Mouse (Mus musculus): Measurements from ENCODE around the gene Mmd. TPM values are rescaled to one million over a fixed set of nuclear protein-coding genes. Genes with fewer than 3 reads are reported as not detected.

The Mmd gene
- polyA plus RNA-seq, 1 experiment from 2014 or later = 63.3 TPM

GRCm38 (mm10) chr11:90229800-90230199 lies 19.5 kb upstream of the Mmd start:
- ATAC-seq (no peak), DNase-seq (ENCODE audit: low spot score) (no peak)
- H3K27me3 ChIP-seq (replicated peaks; ENCODE audit: control insufficient read depth, insufficient read depth, low read length) = no peaks in the 10 kb centered on the region
- no peaks in the 10 kb centered on the region for H3K9me3 ChIP-seq (replicated peaks; ENCODE audit: control insufficient read depth, low read length)
- H3K27ac ChIP-seq (ENCODE audit: low read depth, low read length) = no peak overlapping the region
- H3K9ac ChIP-seq (ENCODE audit: low read length) = no peak overlapping the region
- no peaks in the 10 kb centered on the region for H3K4me1 ChIP-seq (ENCODE audit: control insufficient read depth, insufficient read depth, low read length)
- H3K4me3 ChIP-seq (ENCODE audit: low read depth, low read length) = no peak overlapping the region
- no peak overlapping the region for H3K4me2 ChIP-seq (ENCODE audit: low read length)
- H3K36me3 ChIP-seq (ENCODE audit: control insufficient read depth, insufficient read depth, low read length) = no peaks in the 10 kb centered on the region

- 53% methylated on average over 2 of the region's 2 CpGs for WGBS
- Histone ChIP-seq H3K4me2 (ENCODE audit: low read length) (no peak overlapping the region), H3K4me1 (ENCODE audit: control insufficient read depth, insufficient read depth, low read length) (no peaks in the 10 kb centered on the region), H3K36me3 (ENCODE audit: control insufficient read depth, insufficient read depth, low read length) (no peaks in the 10 kb centered on the region), H3K4me3 (ENCODE audit: low read depth, low read length) (no peak overlapping the region), H3K27ac (ENCODE audit: low read depth, low read length) (no peak overlapping the region), H3K9me3 (replicated peaks; ENCODE audit: control insufficient read depth, low read length) (no peaks in the 10 kb centered on the region), H3K27me3 (replicated peaks; ENCODE audit: control insufficient read depth, insufficient read depth, low read length) (no peaks in the 10 kb centered on the region), H3K9ac (ENCODE audit: low read length) (no peak overlapping the region)
- DNase-seq (ENCODE audit: low spot score) (no peak), ATAC-seq (no peak)
Measured at GRCm38 (mm10) chr11:90230671-90231070, 18.6 kb upstream of the Mmd start.

- Histone ChIP-seq H3K9me3 (replicated peaks; ENCODE audit: control insufficient read depth, low read length) (no peaks in the 10 kb centered on the region), H3K4me1 (ENCODE audit: control insufficient read depth, insufficient read depth, low read length) (no peaks in the 10 kb centered on the region), H3K9ac (ENCODE audit: low read length) (no peak overlapping the region), H3K27me3 (replicated peaks; ENCODE audit: control insufficient read depth, insufficient read depth, low read length) (no peaks in the 10 kb centered on the region), H3K36me3 (ENCODE audit: control insufficient read depth, insufficient read depth, low read length) (no peaks in the 10 kb centered on the region), H3K27ac (ENCODE audit: low read depth, low read length) (no peak overlapping the region), H3K4me3 (ENCODE audit: low read depth, low read length) (no peak overlapping the region), H3K4me2 (ENCODE audit: low read length) (no peak overlapping the region)
- DNase-seq (ENCODE audit: low spot score) (no peak), ATAC-seq (no peak)
- 74% methylated on average over 2 of the region's 2 CpGs for WGBS
Measured at GRCm38 (mm10) chr11:90231631-90232030, 17.6 kb upstream of the Mmd start.

- no peaks in the 10 kb centered on the region for H3K9me3 ChIP-seq (replicated peaks; ENCODE audit: control insufficient read depth, low read length)
- no peaks in the 10 kb centered on the region for H3K27me3 ChIP-seq (replicated peaks; ENCODE audit: control insufficient read depth, insufficient read depth, low read length)
- 54% methylated on average over 4 of the region's 4 CpGs for WGBS
- no peaks in the 10 kb centered on the region for H3K36me3 ChIP-seq (ENCODE audit: control insufficient read depth, insufficient read depth, low read length)
- no peaks in the 10 kb centered on the region for H3K4me1 ChIP-seq (ENCODE audit: control insufficient read depth, insufficient read depth, low read length)
- DNase-seq (ENCODE audit: low spot score) (peak; percentile 53), ATAC-seq (peak; percentile 40; the same call in 1 of the 2 replicates)
- H3K9ac ChIP-seq (ENCODE audit: low read length) = no peak overlapping the region
- H3K4me2 ChIP-seq (ENCODE audit: low read length) = no peak overlapping the region
- no peak overlapping the region for H3K27ac ChIP-seq (ENCODE audit: low read depth, low read length)
- H3K4me3 ChIP-seq (ENCODE audit: low read depth, low read length) = no peak overlapping the region
Measured at GRCm38 (mm10) chr11:90232685-90233084, 16.6 kb upstream of the Mmd start.

- no peak overlapping the region for H3K27ac ChIP-seq (ENCODE audit: low read depth, low read length)
- WGBS = 82% methylated on average over 5 of the region's 5 CpGs
- H3K36me3 ChIP-seq (ENCODE audit: control insufficient read depth, insufficient read depth, low read length) = no peaks in the 10 kb centered on the region
- H3K27me3 ChIP-seq (replicated peaks; ENCODE audit: control insufficient read depth, insufficient read depth, low read length) = no peaks in the 10 kb centered on the region
- DNase-seq (ENCODE audit: low spot score) = no peak
- no peak overlapping the region for H3K4me2 ChIP-seq (ENCODE audit: low read length)
- H3K4me1 ChIP-seq (ENCODE audit: control insufficient read depth, insufficient read depth, low read length) = no peaks in the 10 kb centered on the region
- H3K4me3 ChIP-seq (ENCODE audit: low read depth, low read length) = no peak overlapping the region
- no peaks in the 10 kb centered on the region for H3K9me3 ChIP-seq (replicated peaks; ENCODE audit: control insufficient read depth, low read length)
- no peak for ATAC-seq
- H3K9ac ChIP-seq (ENCODE audit: low read length) = no peak overlapping the region
Measured at GRCm38 (mm10) chr11:90235221-90235620, 14.0 kb upstream of the Mmd start.

GRCm38 (mm10) chr11:90237616-90238015 lies 11.6 kb upstream of the Mmd start:
- Histone ChIP-seq H3K4me3 (ENCODE audit: low read depth, low read length) (no peak overlapping the region), H3K4me1 (ENCODE audit: control insufficient read depth, insufficient read depth, low read length) (no peaks in the 10 kb centered on the region), H3K4me2 (ENCODE audit: low read length) (no peak overlapping the region), H3K9me3 (replicated peaks; ENCODE audit: control insufficient read depth, low read length) (no peaks in the 10 kb centered on the region), H3K27me3 (replicated peaks; ENCODE audit: control insufficient read depth, insufficient read depth, low read length) (no peaks in the 10 kb centered on the region), H3K9ac (ENCODE audit: low read length) (no peak overlapping the region), H3K36me3 (ENCODE audit: control insufficient read depth, insufficient read depth, low read length) (no peaks in the 10 kb centered on the region), H3K27ac (ENCODE audit: low read depth, low read length) (no peak overlapping the region)
- DNase-seq (ENCODE audit: low spot score) (no peak), ATAC-seq (no peak)
- 77% methylated on average over 5 of the region's 5 CpGs for whole genome bisulfite sequencing

GRCm38 (mm10) chr11:90238657-90239056 lies 10.6 kb upstream of the Mmd start:
- no peaks in the 10 kb centered on the region for H3K36me3 ChIP-seq (ENCODE audit: control insufficient read depth, insufficient read depth, low read length)
- H3K9ac ChIP-seq (ENCODE audit: low read length) = no peak overlapping the region
- no peaks in the 10 kb centered on the region for H3K27me3 ChIP-seq (replicated peaks; ENCODE audit: control insufficient read depth, insufficient read depth, low read length)
- no peaks in the 10 kb centered on the region for H3K9me3 ChIP-seq (replicated peaks; ENCODE audit: control insufficient read depth, low read length)
- no peaks in the 10 kb centered on the region for H3K4me1 ChIP-seq (ENCODE audit: control insufficient read depth, insufficient read depth, low read length)
- 17% methylated on average over 2 of the region's 2 CpGs for WGBS
- H3K4me3 ChIP-seq (ENCODE audit: low read depth, low read length) = no peak overlapping the region
- DNase-seq (ENCODE audit: low spot score) = no peak
- H3K27ac ChIP-seq (ENCODE audit: low read depth, low read length) = no peak overlapping the region
- ATAC-seq = no peak
- no peak overlapping the region for H3K4me2 ChIP-seq (ENCODE audit: low read length)

GRCm38 (mm10) chr11:90240652-90241330 lies 8.5 kb upstream of the Mmd start:
- Histone ChIP-seq H3K4me1 (ENCODE audit: control insufficient read depth, insufficient read depth, low read length) (no peaks in the 10 kb centered on the region), H3K4me2 (ENCODE audit: low read length) (no peak overlapping the region), H3K27ac (ENCODE audit: low read depth, low read length) (no peak overlapping the region), H3K9ac (ENCODE audit: low read length) (no peak overlapping the region), H3K4me3 (ENCODE audit: low read depth, low read length) (no peak overlapping the region), H3K9me3 (replicated peaks; ENCODE audit: control insufficient read depth, low read length) (no peaks in the 10 kb centered on the region), H3K27me3 (replicated peaks; ENCODE audit: control insufficient read depth, insufficient read depth, low read length) (no peaks in the 10 kb centered on the region), H3K36me3 (ENCODE audit: control insufficient read depth, insufficient read depth, low read length) (no peaks in the 10 kb centered on the region)
- DNase-seq (ENCODE audit: low spot score) (no peak), ATAC-seq (no peak)
- 29% methylated on average over 6 of the region's 6 CpGs for WGBS

- 94% methylated on average over 2 of the region's 2 CpGs for WGBS
- Histone ChIP-seq H3K36me3 (ENCODE audit: control insufficient read depth, insufficient read depth, low read length) (no peaks in the 10 kb centered on the region), H3K4me3 (ENCODE audit: low read depth, low read length) (no peak overlapping the region), H3K9me3 (replicated peaks; ENCODE audit: control insufficient read depth, low read length) (no peaks in the 10 kb centered on the region), H3K4me1 (ENCODE audit: control insufficient read depth, insufficient read depth, low read length) (no peaks in the 10 kb centered on the region), H3K9ac (ENCODE audit: low read length) (no peak overlapping the region), H3K4me2 (ENCODE audit: low read length) (no peak overlapping the region), H3K27me3 (replicated peaks; ENCODE audit: control insufficient read depth, insufficient read depth, low read length) (no peaks in the 10 kb centered on the region), H3K27ac (ENCODE audit: low read depth, low read length) (no peak overlapping the region)
- DNase-seq (ENCODE audit: low spot score) (no peak), ATAC-seq (no peak)
Measured at GRCm38 (mm10) chr11:90241874-90242273, 7.4 kb upstream of the Mmd start.
